Mouse (Mus musculus) heart, postnatal 0 days (tissue): ENCODE measurements around the gene Scube2. TPM values are rescaled to one million over a fixed set of nuclear protein-coding genes. Genes with fewer than 3 reads are reported as not detected.
A peak's percentile ranks its signal among the peaks of the same experiment; 100 is the strongest.

ENCODE experiments used
- ATAC-seq: fragments of 200-750 bp; cut with Nextera tagmentation; 2 replicates; pipeline ENCODE4 v1.8.0; 2017; ENCODE audit warnings: low read depth, moderate number of reproducible peaks, moderate library complexity; ENCODE audit not compliant: insufficient read depth
- DNase-seq: peaks from one replicate; pipeline ENCODE4 v3.0.0-alpha.2; 2016; ENCODE audit warnings: low spot score
- H3K27ac ChIP-seq: fragments of 300-500 bp; sonication (generic); 2 replicates; pipeline ENCODE4 v1.5.1; 2014; ENCODE audit warnings: low read depth, mild to moderate bottlenecking
- H3K27me3 ChIP-seq: fragments of 300-500 bp; sonication (generic); 2 replicates; pipeline ENCODE4 v1.6.1; 2014; ENCODE audit warnings: low read length, mixed read lengths; ENCODE audit not compliant: control insufficient read depth, insufficient read depth
- H3K36me3 ChIP-seq: fragments of 300-500 bp; sonication (generic); replicated peaks from 2 replicates; pipeline ENCODE4 v1.6.1; 2014; ENCODE audit warnings: low read length, mixed read lengths; ENCODE audit not compliant: control insufficient read depth, insufficient read depth
- H3K4me1 ChIP-seq: fragments of 300-500 bp; sonication (generic); 2 replicates; pipeline ENCODE4 v1.6.1; 2014; ENCODE audit warnings: antibody characterized with exemption; ENCODE audit not compliant: control insufficient read depth, insufficient read depth
- H3K4me2 ChIP-seq: fragments of 300-500 bp; sonication (generic); 2 replicates; pipeline ENCODE4 v1.6.1; 2014; ENCODE audit warnings: low read depth, mild to moderate bottlenecking, low read length, moderate library complexity
- H3K4me3 ChIP-seq: fragments of 300-500 bp; sonication (generic); 2 replicates; pipeline ENCODE4 v1.5.1; 2014; ENCODE audit warnings: low read depth, low read length
- H3K9ac ChIP-seq: fragments of 300-500 bp; sonication (generic); replicated peaks from 2 replicates; pipeline ENCODE4 v1.6.1; 2014; ENCODE audit warnings: low read depth, low read length, mixed read lengths
- H3K9me3 ChIP-seq: fragments of 300-500 bp; sonication (generic); replicated peaks from 2 replicates; pipeline ENCODE4 v1.6.1; 2016; ENCODE audit warnings: low read length; ENCODE audit not compliant: control insufficient read depth
- CTCF ChIP-seq: IDR thresholded peaks from 2 replicates; pipeline ENCODE4 v1.5.1; 2016; ENCODE audit warnings: antibody characterized with exemption, control low read depth, low read depth
- EP300 ChIP-seq: IDR thresholded peaks from 2 replicates; pipeline ENCODE4 v1.6.1; 2016; ENCODE audit warnings: antibody characterized with exemption, low read depth
- WGBS: fragments of 180-500 bp; shearing (Covaris S2); extraction: QIAGEN DNeasy Blood & Tissue Kit; methylation state at CpG from one replicate; pipeline ENCODE4 v1.1.7; 2014; 5-methylcytosine and 5-hydroxymethylcytosine counted together
- polyA plus RNA-seq: library from polyadenylated mRNA; unstranded; fragments of >200 nt; fragmentation: Nextera tagmentation; extraction: Ambion mirVana; gene quantifications from 2 replicates; pipeline ENCODE4 v1.2.1, GENCODE M21; 2015
- total RNA-seq: library from RNA; depleted of rRNA; stranded (reverse); fragments of >200 nt; gene quantifications from 2 replicates; pipeline ENCODE4 v1.2.3, GENCODE M21; 2014; ENCODE audit warnings: low replicate concordance

Scube2 gene
- total and polyA plus RNA-seq, 2 experiments from 2014 or later, result 8.3 to 16.8 TPM

GRCm38 (mm10) chr7:109841618-109842418 is 23.7 kb downstream of the Scube2 start:
- Histone ChIP-seq H3K27me3 (no peaks in the 10 kb centered on the region), H3K4me3 (no peak overlapping the region), H3K27ac (peak overlapping the region; percentile 64), H3K9me3 (no peaks in the 10 kb centered on the region), H3K36me3 (no peaks in the 10 kb centered on the region), H3K4me2 (no peak overlapping the region), H3K9ac (no peak overlapping the region), H3K4me1 (peaks cover 35% of the 10 kb centered on the region)
- DNase-seq (peak; percentile 88), ATAC-seq (peak; percentile 92)
- WGBS, result 52% methylated on average over 13 of the region's 13 CpGs
- TF ChIP-seq EP300, result 0 out of 2 replicates have a peak, but pooled peaks have one; percentile 60
- no peak for TF ChIP-seq CTCF

GRCm38 (mm10) chr7:109841031-109841430 is 24.4 kb downstream of the Scube2 start:
- no peak for DNase-seq
- 75% methylated on average over 6 of the region's 6 CpGs for WGBS
- no peak overlapping the region for H3K27ac ChIP-seq
- H3K27me3 ChIP-seq, result no peaks in the 10 kb centered on the region
- no peaks in the 10 kb centered on the region for H3K9me3 ChIP-seq
- ATAC-seq, result no peak
- peaks cover 42% of the 10 kb centered on the region for H3K4me1 ChIP-seq
- H3K4me2 ChIP-seq, result no peak overlapping the region
- H3K4me3 ChIP-seq, result no peak overlapping the region
- H3K9ac ChIP-seq, result no peak overlapping the region
- no peaks in the 10 kb centered on the region for H3K36me3 ChIP-seq
- no peak for TF ChIP-seq CTCF
- TF ChIP-seq EP300, result no peak

DNA sequence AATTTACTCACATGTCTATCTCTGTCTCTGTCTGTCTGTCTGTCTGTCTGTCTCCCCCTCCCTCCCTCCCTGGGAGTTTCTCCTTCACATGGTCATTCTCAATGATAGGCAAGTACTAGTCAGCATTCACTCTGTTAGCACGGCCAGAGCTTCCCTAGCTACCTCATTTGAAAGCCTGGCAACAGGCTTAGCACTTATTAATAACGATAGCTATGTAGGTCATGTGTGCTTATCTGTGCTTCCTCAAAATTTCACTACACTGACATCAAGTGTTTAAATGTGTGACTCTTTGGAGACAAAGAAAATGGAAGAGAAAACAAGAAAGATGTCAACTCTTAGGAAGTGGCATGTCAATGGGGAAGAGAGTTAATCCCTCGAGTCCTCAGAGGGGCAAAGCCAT is 26.9 kb downstream of the Scube2 start:
- Histone ChIP-seq H3K27me3 (no peaks in the 10 kb centered on the region), H3K4me3 (no peak overlapping the region), H3K36me3 (no peaks in the 10 kb centered on the region), H3K4me2 (no peak overlapping the region), H3K9ac (no peak overlapping the region), H3K4me1 (peaks cover 52% of the 10 kb centered on the region), H3K9me3 (no peaks in the 10 kb centered on the region), H3K27ac (peak overlapping the region; percentile 43; the same call in 1 of the 2 replicates)
- ATAC-seq (no peak; the same call in 1 of the 2 replicates), DNase-seq (peak; percentile 53)
- TF ChIP-seq CTCF (no peak), EP300 (no peak)
- WGBS, result 21% methylated on average over 3 of the region's 3 CpGs

DNA sequence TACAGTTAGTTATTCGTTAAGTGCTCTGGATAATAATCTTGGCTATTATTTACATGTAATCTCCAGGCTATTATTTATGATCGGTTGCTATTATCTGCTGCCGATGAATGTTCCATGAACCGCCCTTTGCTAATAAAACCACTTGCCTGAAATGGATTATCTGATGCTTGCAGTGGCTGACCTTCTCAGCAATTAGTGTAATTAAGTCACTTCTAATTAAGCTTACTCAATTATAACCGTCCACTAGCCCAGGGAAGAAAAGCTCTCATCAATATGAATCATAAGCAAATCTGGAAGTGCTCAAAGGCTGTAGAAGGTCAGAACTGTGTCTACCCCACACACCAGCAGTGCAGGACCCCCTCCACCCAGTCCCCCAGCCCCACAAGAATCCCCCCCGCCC is 27.8 kb downstream of the Scube2 start:
- Histone ChIP-seq H3K4me3 (no peak overlapping the region), H3K4me1 (peaks cover 52% of the 10 kb centered on the region), H3K9me3 (no peaks in the 10 kb centered on the region), H3K27ac (no peak overlapping the region), H3K36me3 (no peaks in the 10 kb centered on the region), H3K9ac (no peak overlapping the region), H3K4me2 (no peak overlapping the region), H3K27me3 (no peaks in the 10 kb centered on the region)
- whole genome bisulfite sequencing, result 91% methylated on average over 6 of the region's 6 CpGs
- no peak for ATAC-seq
- no peak for DNase-seq
- TF ChIP-seq EP300 (no peak), CTCF (no peak)

GRCm38 (mm10) chr7:109834894-109835293 is 30.6 kb downstream of the Scube2 start:
- Histone ChIP-seq H3K4me3 (no peak overlapping the region), H3K36me3 (no peaks in the 10 kb centered on the region), H3K9ac (no peak overlapping the region), H3K9me3 (no peaks in the 10 kb centered on the region), H3K4me2 (no peak overlapping the region), H3K27me3 (no peaks in the 10 kb centered on the region), H3K27ac (no peak overlapping the region), H3K4me1 (peaks cover 41% of the 10 kb centered on the region)
- DNase-seq (no peak), ATAC-seq (no peak)
- 48% methylated on average over 6 of the region's 6 CpGs for WGBS
- TF ChIP-seq EP300 (no peak), CTCF (no peak)
